Mouse (Mus musculus) ES-E14 (cell line): ENCODE measurements at regions not wholly inside any gene's neighbourhood (a gene's known extent, or its start where the extent isn't known, plus 50 kb on each side); places are given as distances from the start of the nearest gene placed in this dataset.

ENCODE experiments used
- DNase-seq: peaks from one replicate; pipeline ENCODE4 v3.0.0-alpha.2; 2013; ENCODE audit warnings: low read depth, low spot score
- H3K27ac ChIP-seq: 2 replicates; pipeline ENCODE4 v1.5.1; 2012; ENCODE audit warnings: low read depth, mild to moderate bottlenecking, low read length, moderate library complexity, mixed read lengths; ENCODE audit not compliant: poor library complexity, insufficient read depth, severe bottlenecking
- H3K36me3 ChIP-seq: 2 replicates; pipeline ENCODE4 v1.6.1; 2012; ENCODE audit warnings: mild to moderate bottlenecking, low read length, moderate library complexity, mixed read lengths; ENCODE audit not compliant: control insufficient read depth, poor library complexity, insufficient read depth, severe bottlenecking
- H3K4me1 ChIP-seq, 2 experiments: fragments of 150-350 bp in 1 of 2; sonication (generic) in 1 of 2; 2 replicates each; pipeline ENCODE4 v1.6.1; 2012; ENCODE audit warnings: low read length in 2 of 2, mild to moderate bottlenecking in 1 of 2, mixed read lengths in 1 of 2; ENCODE audit not compliant: control insufficient read depth in 2 of 2, insufficient read depth in 2 of 2, poor library complexity in 1 of 2
- H3K4me3 ChIP-seq, 2 experiments: fragments of 150-350 bp in 1 of 2; sonication (generic) in 1 of 2; 2 replicates each; pipeline ENCODE4 v1.5.1; 2012; ENCODE audit warnings: low read length in 2 of 2, low read depth in 1 of 2, mild to moderate bottlenecking in 1 of 2, mixed read lengths in 1 of 2; ENCODE audit not compliant: insufficient read depth in 1 of 2, poor library complexity in 1 of 2, severe bottlenecking in 1 of 2
- H3K9ac ChIP-seq: 2 replicates; pipeline ENCODE4 v1.6.1; 2012; ENCODE audit warnings: low read depth, mild to moderate bottlenecking, low read length, mixed read lengths; ENCODE audit not compliant: poor library complexity, insufficient read depth, severe bottlenecking
- H3K9me3 ChIP-seq: fragments of 150-350 bp; sonication (generic); 2 replicates; pipeline ENCODE4 v1.6.1; 2012; ENCODE audit warnings: low read depth, mild to moderate bottlenecking, low read length; ENCODE audit not compliant: control insufficient read depth, insufficient read depth
- CHD2 ChIP-seq: IDR thresholded peaks from 2 replicates; pipeline ENCODE4 v1.6.1; 2014; ENCODE audit warnings: mild to moderate bottlenecking, low read depth, low read length, inconsistent platforms
- HCFC1 ChIP-seq: IDR thresholded peaks from 2 replicates; pipeline ENCODE4 v1.6.1; 2012; ENCODE audit warnings: low read length, inconsistent platforms, borderline replicate concordance; ENCODE audit not compliant: insufficient read depth
- MAFK ChIP-seq: IDR thresholded peaks from 2 replicates; pipeline ENCODE4 v1.6.1; 2014; ENCODE audit warnings: mild to moderate bottlenecking, low read depth, low read length, inconsistent platforms; ENCODE audit not compliant: insufficient read depth
- ZC3H11A ChIP-seq: IDR thresholded peaks from 2 replicates; pipeline ENCODE4 v1.6.1; 2012; ENCODE audit warnings: low read depth, mild to moderate bottlenecking, inconsistent platforms, low read length, borderline replicate concordance
- ZNF384 ChIP-seq: IDR thresholded peaks from 2 replicates; pipeline ENCODE4 v1.6.1; 2012; ENCODE audit warnings: low read depth, low read length, inconsistent platforms
- in situ Hi-C, 2 experiments: fragments of 600-800 bp; cut with MboI; formaldehyde crosslinking; loops; one replicate each; pipeline ENCODE4 v1.15.1; 2025; ENCODE audit warnings: low sequenced_read_pairs in 2 of 2, inconsistent platforms in 1 of 2; ENCODE audit not compliant: unreplicated experiment in 2 of 2

GRCm38 (mm10) chr5:97831421-97831820 lies 199.4 kb downstream of the Antxr2 start:
- no peak overlapping the region for H3K4me3 ChIP-seq
- no peak for DNase-seq
- H3K9me3 ChIP-seq, result no peaks in the 10 kb centered on the region
- H3K27ac ChIP-seq, result no peak overlapping the region
- H3K9ac ChIP-seq, result no peak overlapping the region
- no peaks in the 10 kb centered on the region for H3K36me3 ChIP-seq
- in situ Hi-C loops, result no loop called here
- no peaks in the 10 kb centered on the region for H3K4me1 ChIP-seq
- TF ChIP-seq MAFK (no peak), ZNF384 (no peak), CHD2 (no peak), HCFC1 (no peak), ZC3H11A (no peak)

- DNase-seq, result no peak
- Histone ChIP-seq H3K9ac (no peak overlapping the region), H3K4me1 (peaks cover 0 to 3% of the 10 kb centered on the region in 2 experiments; a peak in 1 of 4 replicates), H3K4me3 (no peak overlapping the region), H3K27ac (no peak overlapping the region), H3K9me3 (no peaks in the 10 kb centered on the region), H3K36me3 (no peaks in the 10 kb centered on the region)
- TF ChIP-seq HCFC1 (no peak), MAFK (no peak), ZNF384 (no peak), ZC3H11A (no peak), CHD2 (no peak)
- in situ Hi-C loops, result no loop called here
These were observed 213.4 kb downstream of the Antxr2 start for GRCm38 (mm10) chr5:97817485-97817884.

GRCm38 (mm10) chr5:97815357-97815756 lies 215.5 kb downstream of the Antxr2 start:
- TF ChIP-seq MAFK (no peak), ZC3H11A (no peak), CHD2 (no peak), HCFC1 (no peak), ZNF384 (no peak)
- in situ Hi-C loops, result no loop called here
- DNase-seq, result no peak

GRCm38 (mm10) chr5:97814700-97815099 lies 216.1 kb downstream of the Antxr2 start:
- Histone ChIP-seq H3K36me3 (no peaks in the 10 kb centered on the region), H3K9ac (no peak overlapping the region), H3K4me3 (no peak overlapping the region), H3K27ac (no peak overlapping the region), H3K9me3 (no peaks in the 10 kb centered on the region), H3K4me1 (peaks cover 0 to 3% of the 10 kb centered on the region in 2 experiments; a peak in 1 of 4 replicates)
- TF ChIP-seq HCFC1 (no peak), ZNF384 (no peak), CHD2 (no peak), ZC3H11A (no peak), MAFK (no peak)
- DNase-seq, result no peak
- in situ Hi-C loops, result no loop called here

More at GRCm38 (mm10) chr5:97815357-97815756, 215.5 kb downstream of the Antxr2 start:
- peaks cover 0 to 3% of the 10 kb centered on the region in 2 experiments; a peak in 1 of 4 replicates for H3K4me1 ChIP-seq
- H3K9ac ChIP-seq, result no peak overlapping the region
- H3K4me3 ChIP-seq, result no peak overlapping the region
- no peaks in the 10 kb centered on the region for H3K9me3 ChIP-seq
- H3K36me3 ChIP-seq, result no peaks in the 10 kb centered on the region
- no peak overlapping the region for H3K27ac ChIP-seq
